Mouse (Mus musculus): ENCODE results near the gene Tnrc18. TPM values are rescaled to one million over a fixed set of nuclear protein-coding genes. Genes with fewer than 3 reads are reported as not detected.
A peak's percentile ranks its signal among the peaks of the same experiment; 100 is the strongest.

Gene Tnrc18
- polyA plus RNA-seq, 1 experiment from 2014 or later: 11.1 TPM

- Histone ChIP-seq H3K4me1 (replicated peaks; ENCODE audit: control insufficient read depth, insufficient read depth, low read length) (0 out of 2 replicates have a peak, but pooled peaks cover under 1% of the 10 kb centered on the region), H3K4me2 (no peak overlapping the region), H3K36me3 (ENCODE audit: control insufficient read depth, insufficient read depth, low read length) (no peaks in the 10 kb centered on the region), H3K27ac (ENCODE audit: low read depth, low read length) (no peak overlapping the region), H3K9me3 (ENCODE audit: control insufficient read depth, low read length) (0 out of 2 replicates have a peak, but pooled peaks cover 5% of the 10 kb centered on the region), H3K4me3 (ENCODE audit: low read depth, low read length) (no peak overlapping the region), H3K9ac (ENCODE audit: low read depth, low read length) (no peak overlapping the region), H3K27me3 (replicated peaks; ENCODE audit: control insufficient read depth, insufficient read depth, low read length) (peaks cover 20% of the 10 kb centered on the region)
- 70% methylated on average over 5 of the region's 5 CpGs for WGBS
- no peak for DNase-seq (ENCODE audit: low spot score)
- no peak for ATAC-seq (replicated peaks; ENCODE audit: low FRiP score)
Measured at GRCm38 (mm10) chr5:142707709-142708108, 109.8 kb downstream of the Tnrc18 start.

GRCm38 (mm10) chr5:142703569-142703968 is 113.9 kb downstream of the Tnrc18 start:
- Histone ChIP-seq H3K27ac (ENCODE audit: low read depth, low read length) (no peak overlapping the region), H3K9me3 (ENCODE audit: control insufficient read depth, low read length) (no peaks in the 10 kb centered on the region), H3K27me3 (replicated peaks; ENCODE audit: control insufficient read depth, insufficient read depth, low read length) (peaks cover 51% of the 10 kb centered on the region), H3K4me3 (ENCODE audit: low read depth, low read length) (no peak overlapping the region), H3K4me1 (replicated peaks; ENCODE audit: control insufficient read depth, insufficient read depth, low read length) (peaks cover 7% of the 10 kb centered on the region), H3K36me3 (ENCODE audit: control insufficient read depth, insufficient read depth, low read length) (no peaks in the 10 kb centered on the region), H3K4me2 (no peak overlapping the region), H3K9ac (ENCODE audit: low read depth, low read length) (no peak overlapping the region)
- no peak for ATAC-seq (replicated peaks; ENCODE audit: low FRiP score)
- no peak for DNase-seq (ENCODE audit: low spot score)
- WGBS: 80% methylated on average over 10 of the region's 10 CpGs

- peak overlapping the region; percentile 62 for H3K4me3 ChIP-seq (ENCODE audit: low read depth, low read length)
- ATAC-seq (replicated peaks; ENCODE audit: low FRiP score) (peak; percentile 25; the same call in 1 of the 2 replicates), DNase-seq (ENCODE audit: low spot score) (no peak)
- H3K27ac ChIP-seq (ENCODE audit: low read depth, low read length): no peak overlapping the region
- no peak overlapping the region for H3K9ac ChIP-seq (ENCODE audit: low read depth, low read length)
- H3K36me3 ChIP-seq (ENCODE audit: control insufficient read depth, insufficient read depth, low read length): no peaks in the 10 kb centered on the region
- WGBS: 28% methylated on average over 18 of the region's 18 CpGs
- H3K27me3 ChIP-seq (replicated peaks; ENCODE audit: control insufficient read depth, insufficient read depth, low read length): peaks cover 54% of the 10 kb centered on the region
- no peaks in the 10 kb centered on the region for H3K9me3 ChIP-seq (ENCODE audit: control insufficient read depth, low read length)
- H3K4me1 ChIP-seq (replicated peaks; ENCODE audit: control insufficient read depth, insufficient read depth, low read length): peaks cover 7% of the 10 kb centered on the region
- peak overlapping the region; percentile 98 for H3K4me2 ChIP-seq
Measured at GRCm38 (mm10) chr5:142702511-142703138, 114.8 kb downstream of the Tnrc18 start.

- WGBS: 2% methylated on average over 47 of the region's 72 CpGs
- peak; percentile 67 for DNase-seq (ENCODE audit: low spot score)
- H3K27me3 ChIP-seq (replicated peaks; ENCODE audit: control insufficient read depth, insufficient read depth, low read length): peaks cover 54% of the 10 kb centered on the region
Measured at GRCm38 (mm10) chr5:142701651-142702510, 115.6 kb downstream of the Tnrc18 start.

GRCm38 (mm10) chr5:142700842-142701589 is 116.4 kb downstream of the Tnrc18 start:
- no peak overlapping the region for H3K4me3 ChIP-seq (ENCODE audit: low read depth, low read length)
- DNase-seq (ENCODE audit: low spot score): no peak
- peak overlapping the region; percentile 98 for H3K4me2 ChIP-seq
- H3K27ac ChIP-seq (ENCODE audit: low read depth, low read length): no peak overlapping the region
- no peaks in the 10 kb centered on the region for H3K36me3 ChIP-seq (ENCODE audit: control insufficient read depth, insufficient read depth, low read length)
- 9% methylated on average over 15 of the region's 15 CpGs for WGBS
- H3K9me3 ChIP-seq (ENCODE audit: control insufficient read depth, low read length): no peaks in the 10 kb centered on the region
- peaks cover 54% of the 10 kb centered on the region for H3K27me3 ChIP-seq (replicated peaks; ENCODE audit: control insufficient read depth, insufficient read depth, low read length)
- no peak overlapping the region for H3K9ac ChIP-seq (ENCODE audit: low read depth, low read length)
- peaks cover 7% of the 10 kb centered on the region for H3K4me1 ChIP-seq (replicated peaks; ENCODE audit: control insufficient read depth, insufficient read depth, low read length)
- ATAC-seq (replicated peaks; ENCODE audit: low FRiP score): no peak

More at GRCm38 (mm10) chr5:142701651-142702510, 115.6 kb downstream of the Tnrc18 start:
- Histone ChIP-seq H3K36me3 (ENCODE audit: control insufficient read depth, insufficient read depth, low read length) (no peaks in the 10 kb centered on the region), H3K4me2 (peak overlapping the region; percentile 98), H3K27ac (ENCODE audit: low read depth, low read length) (no peak overlapping the region), H3K9me3 (ENCODE audit: control insufficient read depth, low read length) (no peaks in the 10 kb centered on the region), H3K9ac (ENCODE audit: low read depth, low read length) (0 out of 2 replicates have a peak overlapping the region, but pooled peaks have one; percentile 20), H3K4me1 (replicated peaks; ENCODE audit: control insufficient read depth, insufficient read depth, low read length) (peaks cover 7% of the 10 kb centered on the region), H3K4me3 (ENCODE audit: low read depth, low read length) (peak overlapping the region; percentile 62)
- peak; percentile 74 for ATAC-seq (replicated peaks; ENCODE audit: low FRiP score)

- H3K27me3 ChIP-seq (replicated peaks; ENCODE audit: control insufficient read depth, insufficient read depth, low read length): peaks cover 39% of the 10 kb centered on the region
- no peak overlapping the region for H3K9ac ChIP-seq (ENCODE audit: low read depth, low read length)
- 59% methylated on average over 2 of the region's 2 CpGs for WGBS
- H3K4me2 ChIP-seq: no peak overlapping the region
- no peak overlapping the region for H3K27ac ChIP-seq (ENCODE audit: low read depth, low read length)
- no peak overlapping the region for H3K4me3 ChIP-seq (ENCODE audit: low read depth, low read length)
- no peaks in the 10 kb centered on the region for H3K9me3 ChIP-seq (ENCODE audit: control insufficient read depth, low read length)
- no peak for ATAC-seq (replicated peaks; ENCODE audit: low FRiP score)
- peaks cover 6% of the 10 kb centered on the region for H3K4me1 ChIP-seq (replicated peaks; ENCODE audit: control insufficient read depth, insufficient read depth, low read length)
- no peaks in the 10 kb centered on the region for H3K36me3 ChIP-seq (ENCODE audit: control insufficient read depth, insufficient read depth, low read length)
- DNase-seq (ENCODE audit: low spot score): no peak
Measured at GRCm38 (mm10) chr5:142697742-142698141, 119.7 kb downstream of the Tnrc18 start.

GRCm38 (mm10) chr5:142696865-142697264 is 120.6 kb downstream of the Tnrc18 start:
- no peaks in the 10 kb centered on the region; the same call in 1 of the 2 replicates for H3K4me1 ChIP-seq (replicated peaks; ENCODE audit: control insufficient read depth, insufficient read depth, low read length)
- ATAC-seq (replicated peaks; ENCODE audit: low FRiP score) (no peak), DNase-seq (ENCODE audit: low spot score) (no peak)
- no peak overlapping the region for H3K4me3 ChIP-seq (ENCODE audit: low read depth, low read length)
- no peaks in the 10 kb centered on the region for H3K9me3 ChIP-seq (ENCODE audit: control insufficient read depth, low read length)
- no peak overlapping the region for H3K4me2 ChIP-seq
- H3K27ac ChIP-seq (ENCODE audit: low read depth, low read length): no peak overlapping the region
- WGBS: 83% methylated on average over 6 of the region's 6 CpGs
- no peak overlapping the region for H3K9ac ChIP-seq (ENCODE audit: low read depth, low read length)
- H3K27me3 ChIP-seq (replicated peaks; ENCODE audit: control insufficient read depth, insufficient read depth, low read length): peaks cover 30% of the 10 kb centered on the region
- H3K36me3 ChIP-seq (ENCODE audit: control insufficient read depth, insufficient read depth, low read length): no peaks in the 10 kb centered on the region

GRCm38 (mm10) chr5:142696258-142696657 is 121.2 kb downstream of the Tnrc18 start:
- H3K4me3 ChIP-seq (ENCODE audit: low read depth, low read length): no peak overlapping the region
- peaks cover 24% of the 10 kb centered on the region for H3K27me3 ChIP-seq (replicated peaks; ENCODE audit: control insufficient read depth, insufficient read depth, low read length)
- H3K4me1 ChIP-seq (replicated peaks; ENCODE audit: control insufficient read depth, insufficient read depth, low read length): no peaks in the 10 kb centered on the region
- H3K36me3 ChIP-seq (ENCODE audit: control insufficient read depth, insufficient read depth, low read length): no peaks in the 10 kb centered on the region
- H3K4me2 ChIP-seq: no peak overlapping the region
- WGBS: 37% methylated on average over 6 of the region's 6 CpGs
- H3K27ac ChIP-seq (ENCODE audit: low read depth, low read length): no peak overlapping the region
- no peaks in the 10 kb centered on the region for H3K9me3 ChIP-seq (ENCODE audit: control insufficient read depth, low read length)
- H3K9ac ChIP-seq (ENCODE audit: low read depth, low read length): no peak overlapping the region
- ATAC-seq (replicated peaks; ENCODE audit: low FRiP score) (no peak; the same call in 1 of the 2 replicates), DNase-seq (ENCODE audit: low spot score) (no peak)

Measured in liver, embryonic 11.5 days (tissue).